Mouse (Mus musculus) liver, adult 2 months (tissue): ENCODE measurements around the gene Pknox2. TPM values are rescaled to one million over a fixed set of nuclear protein-coding genes. Genes with fewer than 3 reads are reported as not detected.

Experiments
- DNase-seq: peaks from one replicate; pipeline ENCODE4 v3.0.0-alpha.2; 2011; ENCODE audit warnings: low read depth, low spot score; ENCODE audit errors: extremely low read depth
- H3K27ac ChIP-seq: fragments of 200-500 bp; replicated peaks from 2 replicates; pipeline ENCODE4 v1.5.1; 2012; ENCODE audit warnings: low read depth, mild to moderate bottlenecking, control low read depth, inconsistent platforms, low read length; ENCODE audit not compliant: insufficient read depth
- H3K27me3 ChIP-seq: fragments of 200-500 bp; 2 replicates; pipeline ENCODE4 v1.6.1; 2012; ENCODE audit warnings: mild to moderate bottlenecking, moderate library complexity, low read length, inconsistent platforms; ENCODE audit not compliant: control insufficient read depth, insufficient read depth
- H3K36me3 ChIP-seq: fragments of 200-500 bp; 2 replicates; pipeline ENCODE4 v1.6.1; 2012; ENCODE audit warnings: low read length, inconsistent platforms; ENCODE audit not compliant: control insufficient read depth, insufficient read depth
- H3K4me1 ChIP-seq: fragments of 200-500 bp; 2 replicates; pipeline ENCODE4 v1.6.1; 2011; ENCODE audit warnings: low read length; ENCODE audit not compliant: control insufficient read depth, insufficient read depth
- H3K4me3 ChIP-seq: fragments of 200-500 bp; 2 replicates; pipeline ENCODE4 v1.5.1; 2011; ENCODE audit warnings: low read depth, mild to moderate bottlenecking, control low read depth, low read length, moderate library complexity; ENCODE audit not compliant: insufficient read depth
- H3K79me2 ChIP-seq: fragments of 200-500 bp; 2 replicates; pipeline ENCODE4 v1.6.1; 2012; ENCODE audit warnings: inconsistent platforms, mild to moderate bottlenecking, low read length, moderate library complexity; ENCODE audit not compliant: control insufficient read depth, insufficient read depth
- H3K9ac ChIP-seq: fragments of 200-500 bp; 2 replicates; pipeline ENCODE4 v1.6.1; 2012; ENCODE audit warnings: low read depth, mild to moderate bottlenecking, control low read depth, inconsistent platforms, low read length
- CTCF ChIP-seq: fragments of 200-500 bp; IDR thresholded peaks from 2 replicates; pipeline ENCODE4 v1.5.1; 2011; ENCODE audit warnings: low read depth, low read length, control low read depth
- POLR2A ChIP-seq: fragments of 200-500 bp; IDR thresholded peaks from 2 replicates; pipeline ENCODE4 v1.6.1; 2011; ENCODE audit warnings: low read length, control low read depth; ENCODE audit not compliant: insufficient read depth; ENCODE audit errors: extremely low read depth
- WGBS: fragments of 180-500 bp; shearing (Covaris S2); methylation state at CpG from one replicate; pipeline ENCODE4 v1.1.7; 2018; 5-methylcytosine and 5-hydroxymethylcytosine counted together
- polyA plus RNA-seq: library from polyadenylated mRNA; depleted of rRNA; stranded (reverse); fragments of >200 nt; gene quantifications from 2 replicates; pipeline ENCODE4 v1.2.3, GENCODE M21; 2012
- total RNA-seq: library from RNA; depleted of rRNA; stranded (reverse); fragments of >200 nt; gene quantifications from 2 replicates; pipeline ENCODE4 v1.2.3, GENCODE M21; 2014

Pknox2 gene
- total and polyA plus RNA-seq, 2 experiments: 0.09 to 0.42 TPM

DNA sequence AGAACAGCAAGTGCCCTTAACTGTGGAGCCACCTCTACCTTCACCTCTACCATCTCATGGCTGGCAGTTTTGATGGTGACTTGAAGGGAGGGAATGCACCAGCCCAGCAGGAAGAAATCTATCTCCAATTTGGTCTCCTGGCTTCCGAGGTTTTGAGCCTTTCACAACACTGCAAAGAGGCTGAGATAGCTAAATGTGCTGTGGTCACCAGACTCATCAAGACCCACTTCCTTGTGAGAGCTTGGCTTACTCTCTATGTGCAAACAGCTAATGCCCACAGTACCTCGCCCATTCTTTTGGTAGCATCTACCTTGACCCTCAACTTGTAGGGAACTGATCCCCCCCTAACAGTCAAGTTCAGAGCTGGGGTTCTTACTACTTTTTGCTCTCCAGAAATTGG, 284.6 kb downstream of the Pknox2 start:
- Histone ChIP-seq H3K27ac (no peak overlapping the region), H3K4me3 (no peak overlapping the region), H3K4me1 (peaks cover 7% of the 10 kb centered on the region; the same call in 1 of the 2 replicates), H3K27me3 (no peaks in the 10 kb centered on the region), H3K79me2 (no peaks in the 10 kb centered on the region), H3K36me3 (no peaks in the 10 kb centered on the region), H3K9ac (no peak overlapping the region)
- TF ChIP-seq CTCF: no peak
- TF ChIP-seq POLR2A: no peak
- no peak for DNase-seq
- WGBS: 84% methylated on average over 2 of the region's 2 CpGs

- no peak overlapping the region for H3K4me3 ChIP-seq
- no peaks in the 10 kb centered on the region for H3K79me2 ChIP-seq
- WGBS: 64% methylated on average over 4 of the region's 4 CpGs
- H3K9ac ChIP-seq: no peak overlapping the region
- H3K4me1 ChIP-seq: peaks cover 3% of the 10 kb centered on the region; the same call in 1 of the 2 replicates
- DNase-seq: no peak
- no peaks in the 10 kb centered on the region for H3K27me3 ChIP-seq
- H3K27ac ChIP-seq: no peak overlapping the region
- no peaks in the 10 kb centered on the region for H3K36me3 ChIP-seq
- TF ChIP-seq CTCF (no peak), POLR2A (no peak)
Observed at GRCm38 (mm10) chr9:36858677-36859076, 288.5 kb downstream of the Pknox2 start.

DNA sequence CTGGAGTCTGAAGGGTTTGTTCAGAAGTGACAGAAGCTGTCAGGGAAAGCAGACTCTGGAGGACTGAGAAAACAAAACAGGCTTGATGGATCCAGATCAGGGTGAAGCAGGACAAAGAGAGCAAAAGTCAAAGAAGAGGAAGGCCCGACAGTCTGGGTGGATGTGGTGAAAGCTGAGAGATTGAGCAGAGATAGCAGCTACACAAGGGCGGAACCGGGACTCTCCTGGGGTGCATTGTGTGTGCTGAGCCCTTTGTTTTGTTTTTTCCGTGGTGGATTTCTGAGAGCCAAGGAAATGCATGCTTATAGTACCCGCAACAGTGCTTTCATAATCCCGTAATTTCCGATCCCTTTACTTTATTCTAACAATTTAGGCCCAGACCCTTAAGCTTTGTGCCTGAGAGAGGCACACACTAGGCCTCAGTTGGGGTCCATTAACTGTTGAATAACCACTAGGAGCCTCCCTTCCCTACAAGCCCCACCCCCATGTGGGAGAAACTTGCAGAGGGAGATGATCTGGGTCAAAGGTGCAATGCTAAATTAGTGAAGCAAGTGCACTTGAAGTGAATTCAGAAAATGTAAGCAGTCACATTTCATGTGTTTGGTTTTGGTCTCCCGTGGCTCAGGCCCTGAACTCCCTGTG, 289.6 kb downstream of the Pknox2 start:
- Histone ChIP-seq H3K79me2 (no peaks in the 10 kb centered on the region), H3K4me3 (no peak overlapping the region), H3K9ac (no peak overlapping the region), H3K27me3 (no peaks in the 10 kb centered on the region), H3K36me3 (no peaks in the 10 kb centered on the region), H3K27ac (no peak overlapping the region), H3K4me1 (no peaks in the 10 kb centered on the region)
- TF ChIP-seq CTCF (no peak), POLR2A (no peak)
- no peak for DNase-seq
- 60% methylated on average over 8 of the region's 8 CpGs for WGBS

DNA sequence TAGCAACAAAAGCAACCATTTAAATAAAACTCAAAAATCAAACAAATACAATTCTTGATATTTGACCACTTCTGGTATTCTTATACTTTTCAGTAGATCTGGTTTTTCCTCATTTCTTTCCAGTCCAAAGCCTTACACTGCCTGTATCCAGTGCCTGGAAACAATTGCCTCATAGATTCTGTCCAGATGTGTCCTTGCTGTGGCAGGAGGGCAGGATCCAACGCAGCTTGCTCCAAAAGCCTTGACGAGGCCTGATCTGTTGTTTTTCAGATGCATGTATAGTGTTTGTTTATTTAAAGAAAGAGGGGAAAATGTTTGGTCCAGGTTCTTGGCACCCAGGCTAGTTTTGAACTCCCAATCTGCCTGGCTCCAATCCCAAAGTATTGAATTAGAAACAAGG, 290.9 kb downstream of the Pknox2 start:
- no peaks in the 10 kb centered on the region for H3K36me3 ChIP-seq
- no peak overlapping the region for H3K4me3 ChIP-seq
- no peak overlapping the region for H3K9ac ChIP-seq
- TF ChIP-seq CTCF: no peak
- TF ChIP-seq POLR2A: no peak
- 69% methylated on average over 2 of the region's 2 CpGs for WGBS
- H3K4me1 ChIP-seq: no peaks in the 10 kb centered on the region
- no peak overlapping the region for H3K27ac ChIP-seq
- H3K79me2 ChIP-seq: no peaks in the 10 kb centered on the region
- H3K27me3 ChIP-seq: no peaks in the 10 kb centered on the region
- no peak for DNase-seq

DNA sequence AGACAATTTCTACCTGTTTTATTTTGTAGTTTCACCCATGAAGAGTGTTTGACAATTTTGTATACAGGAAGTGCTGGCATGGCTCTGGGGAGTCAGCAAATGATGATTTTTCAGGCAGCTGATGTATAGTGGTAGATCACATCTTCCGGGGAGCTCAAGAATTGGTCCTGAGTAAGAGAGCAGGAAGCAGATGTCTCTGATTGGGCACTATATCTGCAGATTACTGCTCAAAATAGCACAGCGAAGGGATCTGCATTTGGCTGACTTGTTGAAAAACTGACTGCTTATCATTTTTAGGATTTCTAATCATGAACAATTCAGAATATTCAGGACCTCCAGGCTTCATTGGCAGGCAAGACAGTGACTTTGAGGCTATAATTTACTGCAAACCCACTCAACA, 295.0 kb downstream of the Pknox2 start:
- DNase-seq: no peak
- no peaks in the 10 kb centered on the region for H3K4me1 ChIP-seq
- no peak overlapping the region for H3K4me3 ChIP-seq
- H3K36me3 ChIP-seq: no peaks in the 10 kb centered on the region
- no peaks in the 10 kb centered on the region for H3K79me2 ChIP-seq
- no peaks in the 10 kb centered on the region for H3K27me3 ChIP-seq
- no peak overlapping the region for H3K27ac ChIP-seq
- 84% methylated on average over 2 of the region's 2 CpGs for WGBS
- no peak for TF ChIP-seq POLR2A
- no peak for TF ChIP-seq CTCF
- no peak overlapping the region for H3K9ac ChIP-seq

GRCm38 (mm10) chr9:36850091-36850490, 297.1 kb downstream of the Pknox2 start:
- Histone ChIP-seq H3K79me2 (no peaks in the 10 kb centered on the region), H3K4me1 (no peaks in the 10 kb centered on the region), H3K36me3 (no peaks in the 10 kb centered on the region), H3K27me3 (no peaks in the 10 kb centered on the region), H3K27ac (no peak overlapping the region), H3K9ac (no peak overlapping the region), H3K4me3 (no peak overlapping the region)
- DNase-seq: no peak
- 78% methylated on average over 1 of the region's 1 CpGs for WGBS
- TF ChIP-seq CTCF (no peak), POLR2A (no peak)
